In genomic region chrX:57709115-57709877, GRCm38 (mm10) we compare ENCODE assay signal across 18 mouse cellular contexts.
A peak's percentile ranks its signal among the peaks of the same experiment; 100 is the strongest.
DNase-seq lines count a peak whose midpoint lies in the region; ATAC-seq lines count a peak whose summit lies in the region.
"Had no signal": no experiment of that assay in that cellular context is flagged by ENCODE, and none has a peak within 500 bp of the region (broad histone marks: within the 10 kb centered on the region; RNA-seq: fewer than 3 reads in every experiment).

No protein-coding gene starts in this region.

- H3K27me3 ChIP-seq in hindbrain, embryonic 10.5 days (ENCODE audit: insufficient read depth, poor library complexity, severe bottlenecking), result peaks cover 30% of the 10 kb centered on the region
- no peaks in the 10 kb centered on the region for H3K27me3 ChIP-seq in hindbrain, embryonic 13.5 days
- 0 out of 2 replicates have a peak, but pooled peaks cover 4% of the 10 kb centered on the region for H3K27me3 ChIP-seq in forebrain, embryonic 13.5 days
- no peaks in the 10 kb centered on the region for H3K27me3 ChIP-seq in hindbrain, embryonic 15.5 days
- no peaks in the 10 kb centered on the region for H3K27me3 ChIP-seq in midbrain, embryonic 15.5 days (replicated peaks)
- H3K27me3 ChIP-seq: embryonic facial prominence, embryonic 15.5 days; intestine, embryonic 15.5 days; kidney, embryonic 15.5 days had no signal

- peak; percentile 9 for DNase-seq in hindbrain, embryonic 10.5 days (ENCODE audit: low spot score)
- DNase-seq in cerebellum, postnatal 36 days, result no peak
- DNase-seq in heart, postnatal 25 days (ENCODE audit: low spot score), result no peak
- DNase-seq: cerebellum, adult 2 months; heart, postnatal 36 days; kidney, postnatal 4 days; layer of hippocampus, adult 9-11 months; liver, postnatal 0 days; lung, postnatal 10 days had no signal

- H3K9me3 ChIP-seq in hindbrain, embryonic 10.5 days, result no peaks in the 10 kb centered on the region
- H3K9me3 ChIP-seq in hindbrain, embryonic 13.5 days, result no peaks in the 10 kb centered on the region
- H3K9me3 ChIP-seq in forebrain, embryonic 13.5 days (replicated peaks), result no peaks in the 10 kb centered on the region
- H3K9me3 ChIP-seq in hindbrain, embryonic 15.5 days, result no peaks in the 10 kb centered on the region
- H3K9me3 ChIP-seq in midbrain, embryonic 15.5 days, result no peaks in the 10 kb centered on the region
- H3K9me3 ChIP-seq: embryonic facial prominence, embryonic 15.5 days; intestine, embryonic 15.5 days; kidney, embryonic 15.5 days; limb, embryonic 10.5 days had no signal

- peak overlapping the region; percentile 11; the same call in 1 of the 2 replicates for H3K4me3 ChIP-seq in hindbrain, embryonic 10.5 days
- no peak overlapping the region for H3K4me3 ChIP-seq in hindbrain, embryonic 13.5 days
- no peak overlapping the region for H3K4me3 ChIP-seq in forebrain, embryonic 13.5 days
- no peak overlapping the region for H3K4me3 ChIP-seq in hindbrain, embryonic 15.5 days
- no peak overlapping the region for H3K4me3 ChIP-seq in midbrain, embryonic 15.5 days
- H3K4me3 ChIP-seq: embryonic facial prominence, embryonic 15.5 days; intestine, embryonic 15.5 days; kidney, embryonic 15.5 days; limb, embryonic 10.5 days had no signal

- H3K4me2 ChIP-seq in hindbrain, embryonic 13.5 days, result no peak overlapping the region
- peak overlapping the region; percentile 22 for H3K4me2 ChIP-seq in forebrain, embryonic 13.5 days
- H3K4me2 ChIP-seq in hindbrain, embryonic 15.5 days, result 0 out of 2 replicates have a peak overlapping the region, but pooled peaks have one; percentile 17
- H3K4me2 ChIP-seq in midbrain, embryonic 15.5 days, result no peak overlapping the region
- H3K4me2 ChIP-seq: embryonic facial prominence, embryonic 15.5 days; heart, embryonic 11.5 days; intestine, embryonic 15.5 days; kidney, embryonic 15.5 days had no signal

- intact Hi-C loops in heart, postnatal 25 days (cut with DNase I), result no loop called here

- no peak for ATAC-seq in hindbrain, embryonic 13.5 days (ENCODE audit: low FRiP score)
- ATAC-seq in forebrain, embryonic 13.5 days, result no peak
- no peak for ATAC-seq in hindbrain, embryonic 15.5 days (ENCODE audit: low FRiP score, low read depth)
- peak; percentile 71; the same call in 1 of the 2 replicates for ATAC-seq in midbrain, embryonic 15.5 days (replicated peaks)
- ATAC-seq: intestine, embryonic 15.5 days; liver, postnatal 0 days had no signal

- no peaks in the 10 kb centered on the region for H3K36me3 ChIP-seq in hindbrain, embryonic 10.5 days
- no peaks in the 10 kb centered on the region for H3K36me3 ChIP-seq in hindbrain, embryonic 13.5 days
- H3K36me3 ChIP-seq in forebrain, embryonic 13.5 days (ENCODE audit: poor library complexity, severe bottlenecking), result no peaks in the 10 kb centered on the region
- H3K36me3 ChIP-seq in hindbrain, embryonic 15.5 days, result no peaks in the 10 kb centered on the region
- no peaks in the 10 kb centered on the region for H3K36me3 ChIP-seq in midbrain, embryonic 15.5 days (replicated peaks)
- H3K36me3 ChIP-seq: embryonic facial prominence, embryonic 15.5 days; intestine, embryonic 15.5 days; kidney, embryonic 15.5 days; limb, embryonic 10.5 days had no signal

- WGBS in hindbrain, embryonic 10.5 days, result 48% methylated on average over 12 of the region's 12 CpGs
- WGBS in hindbrain, embryonic 13.5 days, result 38% methylated on average over 12 of the region's 12 CpGs
- 34% methylated on average over 12 of the region's 12 CpGs for WGBS in forebrain, embryonic 13.5 days
- WGBS in hindbrain, embryonic 15.5 days, result 45% methylated on average over 12 of the region's 12 CpGs
- 36% methylated on average over 12 of the region's 12 CpGs for WGBS in midbrain, embryonic 15.5 days

- peak overlapping the region; percentile 73 for H3K27ac ChIP-seq in hindbrain, embryonic 10.5 days
- H3K27ac ChIP-seq in hindbrain, embryonic 13.5 days, result no peak overlapping the region
- no peak overlapping the region for H3K27ac ChIP-seq in forebrain, embryonic 13.5 days
- no peak overlapping the region for H3K27ac ChIP-seq in hindbrain, embryonic 15.5 days (replicated peaks)
- no peak overlapping the region for H3K27ac ChIP-seq in midbrain, embryonic 15.5 days
- H3K27ac ChIP-seq: embryonic facial prominence, embryonic 15.5 days; intestine, embryonic 15.5 days; kidney, embryonic 15.5 days; limb, embryonic 10.5 days had no signal

- H3K4me1 ChIP-seq in hindbrain, embryonic 10.5 days (replicated peaks), result peaks cover 13% of the 10 kb centered on the region; the same call in 1 of the 2 replicates
- H3K4me1 ChIP-seq in hindbrain, embryonic 13.5 days (replicated peaks), result no peaks in the 10 kb centered on the region
- H3K4me1 ChIP-seq in forebrain, embryonic 13.5 days, result 0 out of 2 replicates have a peak, but pooled peaks cover 4% of the 10 kb centered on the region
- no peaks in the 10 kb centered on the region for H3K4me1 ChIP-seq in hindbrain, embryonic 15.5 days (replicated peaks)
- H3K4me1 ChIP-seq in midbrain, embryonic 15.5 days, result no peaks in the 10 kb centered on the region
- H3K4me1 ChIP-seq: embryonic facial prominence, embryonic 15.5 days; intestine, embryonic 15.5 days; kidney, embryonic 15.5 days; limb, embryonic 10.5 days had no signal

- no peak overlapping the region for H3K9ac ChIP-seq in hindbrain, embryonic 13.5 days
- no peak overlapping the region for H3K9ac ChIP-seq in forebrain, embryonic 13.5 days
- H3K9ac ChIP-seq in hindbrain, embryonic 15.5 days, result no peak overlapping the region
- H3K9ac ChIP-seq in midbrain, embryonic 15.5 days, result no peak overlapping the region
- H3K9ac ChIP-seq: embryonic facial prominence, embryonic 15.5 days; intestine, embryonic 15.5 days; kidney, embryonic 15.5 days; liver, postnatal 0 days had no signal

Comparison
In these comparisons a context has a peak if more than half of its experiments do, and no peak if none do; other contexts are left out.
1. H3K4me2 ChIP-seq: peak in forebrain, embryonic 13.5 days (single experiment) and hindbrain, embryonic 15.5 days (single experiment); none in hindbrain, embryonic 13.5 days (single experiment) and midbrain, embryonic 15.5 days (single experiment).